Comparison of ENCODE assay signal across 1 mouse cellular context in the genomic region with DNA sequence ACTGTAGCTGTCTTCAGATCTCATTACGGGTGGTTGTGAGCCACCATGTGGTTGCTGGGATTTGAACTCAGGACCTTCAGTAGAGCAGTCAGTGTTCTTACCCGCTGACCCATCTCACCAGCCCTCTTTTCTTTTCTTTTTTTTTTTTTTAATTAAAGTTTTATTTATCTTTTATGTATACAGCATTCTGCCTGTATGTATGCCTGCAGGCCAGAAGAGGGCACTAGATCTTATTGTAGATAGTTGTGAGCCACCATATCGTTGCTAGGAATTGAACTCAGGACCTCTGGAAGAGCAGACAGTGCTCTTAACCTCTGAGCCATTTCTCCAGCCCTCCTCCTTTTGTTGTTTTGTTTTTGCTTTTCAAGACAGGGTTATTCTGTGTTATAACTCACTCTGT. TPM values are rescaled to one million over a fixed set of nuclear protein-coding genes. Genes with fewer than 3 reads are reported as not detected.
"Had no signal": no experiment of that assay in that cellular context is flagged by ENCODE, and none has a peak within 500 bp of the region (broad histone marks: within the 10 kb centered on the region; RNA-seq: fewer than 3 reads in every experiment).

No protein-coding gene starts in this region.

RNA-seq across cellular contexts. Expression of a gene that starts 28.0 kb away (rescaled TPM):
- total RNA-seq: monocyte, adult 5-6 weeks had no signal
